9 mouse cellular contexts compared by ENCODE assay signal in genomic region chr17:78937229-78937853, GRCm38 (mm10). TPM values are rescaled to one million over a fixed set of nuclear protein-coding genes. Genes with fewer than 3 reads are reported as not detected.
DNase-seq lines count a peak whose midpoint lies in the region; ATAC-seq and TF ChIP-seq lines count a peak whose summit lies in the region.
"Had no signal": no experiment of that assay in that cellular context is flagged by ENCODE, and none has a peak within 500 bp of the region (broad histone marks: within the 10 kb centered on the region; RNA-seq: fewer than 3 reads in every experiment).

No protein-coding gene starts in this region.

- ATAC-seq in heart, embryonic 13.5 days (ENCODE audit: extremely low read depth, insufficient number of reproducible peaks, low FRiP score, low TSS enrichment): no peak
- peak; percentile 70 for ATAC-seq in Patski
- ATAC-seq in forebrain, postnatal 0 days: peak; percentile 8; the same call in 1 of the 2 replicates
- ATAC-seq in liver, postnatal 0 days: peak; percentile 18; the same call in 1 of the 2 replicates

- intact Hi-C loops in heart, postnatal 14 days (cut with DNase I): loop anchor here (5.0 kb wide), 1 partner anchor 85 kb away; the partner anchor contains the start of gene Prkd3

- H3K4me2 ChIP-seq in heart, embryonic 13.5 days: peak overlapping the region; percentile 81
- peak overlapping the region; percentile 66 for H3K4me2 ChIP-seq in forebrain, postnatal 0 days (ENCODE audit: low read depth)
- peak overlapping the region; percentile 80 for H3K4me2 ChIP-seq in liver, postnatal 0 days (ENCODE audit: low read depth, low read length)

- H3K9ac ChIP-seq in heart, embryonic 13.5 days: peak overlapping the region; percentile 91
- H3K9ac ChIP-seq in forebrain, postnatal 0 days: peak overlapping the region; percentile 76
- H3K9ac ChIP-seq in liver, postnatal 0 days (replicated peaks): peak overlapping the region; percentile 86

- H3K27ac ChIP-seq in heart, embryonic 13.5 days (replicated peaks): no peak overlapping the region
- peak overlapping the region; percentile 73 for H3K27ac ChIP-seq in forebrain, postnatal 0 days (ENCODE audit: low read depth, low read length)
- H3K27ac ChIP-seq in liver, postnatal 0 days (ENCODE audit: low read depth): peak overlapping the region; percentile 41; the same call in 1 of the 2 replicates

- in situ Hi-C loops in Patski (cut with MboI; ENCODE audit: low pct_unique_long_range_greater_than_20kb): no loop called here

- no peak for DNase-seq in heart, postnatal 14 days
- no peak for DNase-seq in Patski (ENCODE audit: low read depth, low spot score)
- DNase-seq in forebrain, postnatal 0 days: no peak
- peak; percentile 18 for DNase-seq in liver, postnatal 0 days
- DNase-seq in natural killer cell, adult 2 months (ENCODE audit: low spot score in 2 of 2): no peak
- DNase-seq in embryo, embryonic 11 days: no peak
- no peak for DNase-seq in adrenal gland, adult (ENCODE audit: inconsistent age in 2 of 2, low spot score in 1 of 2)

- POLR2A ChIA-PET in Patski (lab: Charles Lee): interaction anchor here (1.1 kb wide), 1 partner anchor 9 kb away, joined by 3 read pairs; no protein-coding TSS in a partner anchor

- peaks cover 26% of the 10 kb centered on the region for H3K4me1 ChIP-seq in heart, embryonic 13.5 days
- H3K4me1 ChIP-seq in forebrain, postnatal 0 days (ENCODE audit: insufficient read depth): no peaks in the 10 kb centered on the region
- H3K4me1 ChIP-seq in liver, postnatal 0 days (ENCODE audit: insufficient read depth): peaks cover 14% of the 10 kb centered on the region

- no peak for TF ChIP-seq CTCF in Patski (IDR thresholded peaks at IDR 0.05)
- no peak for TF ChIP-seq CTCF in forebrain, postnatal 0 days (IDR thresholded peaks at IDR 0.05; ENCODE audit: low read depth)
- TF ChIP-seq CTCF in liver, postnatal 0 days (IDR thresholded peaks at IDR 0.05; ENCODE audit: low read depth): no peak

- H3K27me3 ChIP-seq in heart, embryonic 13.5 days (replicated peaks): no peaks in the 10 kb centered on the region
- H3K27me3 ChIP-seq in Patski: no peaks in the 10 kb centered on the region
- H3K27me3 ChIP-seq in forebrain, postnatal 0 days (ENCODE audit: insufficient read depth, low read length): no peaks in the 10 kb centered on the region
- no peaks in the 10 kb centered on the region for H3K27me3 ChIP-seq in liver, postnatal 0 days (ENCODE audit: insufficient read depth, low read length)

- no peak for TF ChIP-seq EP300 in liver, postnatal 0 days (IDR thresholded peaks at IDR 0.05; ENCODE audit: low read depth)

- peaks cover 59% of the 10 kb centered on the region for H3K36me3 ChIP-seq in heart, embryonic 13.5 days
- H3K36me3 ChIP-seq in forebrain, postnatal 0 days (ENCODE audit: insufficient read depth): peaks cover 34% of the 10 kb centered on the region
- H3K36me3 ChIP-seq in liver, postnatal 0 days (replicated peaks; ENCODE audit: insufficient read depth, low read length): peaks cover 40% of the 10 kb centered on the region

- WGBS in heart, embryonic 13.5 days: 7% methylated on average over 26 of the region's 26 CpGs
- 6% methylated on average over 26 of the region's 26 CpGs for WGBS in forebrain, postnatal 0 days
- 10% methylated on average over 26 of the region's 26 CpGs for WGBS in liver, postnatal 0 days (ENCODE audit: insufficient replicate concordance)

- H3K4me3 ChIP-seq in heart, embryonic 13.5 days: peak overlapping the region; percentile 95
- peak overlapping the region; percentile 89 for H3K4me3 ChIP-seq in forebrain, postnatal 0 days (ENCODE audit: low read depth, low read length)
- peak overlapping the region; percentile 88 for H3K4me3 ChIP-seq in liver, postnatal 0 days (ENCODE audit: low read depth, low read length)

- H3K9me3 ChIP-seq in heart, embryonic 13.5 days: no peaks in the 10 kb centered on the region
- H3K9me3 ChIP-seq in forebrain, postnatal 0 days (ENCODE audit: low read length): no peaks in the 10 kb centered on the region
- no peaks in the 10 kb centered on the region for H3K9me3 ChIP-seq in liver, postnatal 0 days (ENCODE audit: low read length)

- CTCF ChIA-PET in Patski (lab: Charles Lee): no interaction called here

RNA-seq across cellular contexts. Expression of gene Ndufaf7, which starts 0.4 kb away (rescaled TPM):
- 57.9 and 66.6 TPM in 2 replicates for polyA plus RNA-seq in heart, embryonic 13.5 days (2015; fragmentation: Nextera tagmentation; extraction: Ambion mirVana)
- total RNA-seq in heart, postnatal 14 days (2021): 10 to 100 TPM; 48.4 to 49.2 TPM
- 49.3 TPM for polyA plus RNA-seq in Patski (2021)
- 32.5 and 32.7 TPM in 2 replicates for total RNA-seq in forebrain, postnatal 0 days (2014; rRNA removed)
- polyA plus RNA-seq in forebrain, postnatal 0 days (2015; fragmentation: Nextera tagmentation; extraction: Ambion mirVana): 49.9 and 66.4 TPM in 2 replicates
- 18.8 and 22.2 TPM in 2 replicates for polyA plus RNA-seq in liver, postnatal 0 days (2015; fragmentation: Nextera tagmentation; extraction: Ambion mirVana)

RNA-seq across cellular contexts. Expression of gene Cebpz, which starts 0.5 kb away (rescaled TPM):
- 28.4 and 33.7 TPM in 2 replicates for polyA plus RNA-seq in heart, embryonic 13.5 days (2015; fragmentation: Nextera tagmentation; extraction: Ambion mirVana)
- 10 to 100 TPM; 18.0 TPM for total RNA-seq in heart, postnatal 14 days (2021)
- 40.3 TPM for polyA plus RNA-seq in Patski (2021)
- total RNA-seq in forebrain, postnatal 0 days (2014; rRNA removed): 31.9 and 32.2 TPM in 2 replicates
- polyA plus RNA-seq in forebrain, postnatal 0 days (2015; fragmentation: Nextera tagmentation; extraction: Ambion mirVana): 49.8 and 50.0 TPM in 2 replicates
- polyA plus RNA-seq in liver, postnatal 0 days (2015; fragmentation: Nextera tagmentation; extraction: Ambion mirVana): 32.1 and 34.6 TPM in 2 replicates

RNA-seq across cellular contexts. Expression of gene Cebpzos, which starts 21.0 kb away (rescaled TPM):
- 81.0 and 89.6 TPM in 2 replicates for polyA plus RNA-seq in heart, embryonic 13.5 days (2015; fragmentation: Nextera tagmentation; extraction: Ambion mirVana)
- 10 to 100 TPM; 46.0 to 47.5 TPM for total RNA-seq in heart, postnatal 14 days (2021)
- 53.3 TPM for polyA plus RNA-seq in Patski (2021)
- total RNA-seq in forebrain, postnatal 0 days (2014; rRNA removed): 40.1 and 44.6 TPM in 2 replicates
- polyA plus RNA-seq in forebrain, postnatal 0 days (2015; fragmentation: Nextera tagmentation; extraction: Ambion mirVana): 127 and 147 TPM in 2 replicates
- 57.0 and 59.5 TPM in 2 replicates for polyA plus RNA-seq in liver, postnatal 0 days (2015; fragmentation: Nextera tagmentation; extraction: Ambion mirVana)

RNA-seq across cellular contexts. Expression of gene Sult6b1, which starts 30.5 kb away (rescaled TPM):
- polyA plus RNA-seq in heart, embryonic 13.5 days (2015; fragmentation: Nextera tagmentation; extraction: Ambion mirVana): 0.20 and 0.25 TPM in 2 replicates
- not detected for total RNA-seq in heart, postnatal 14 days (2021)
- polyA plus RNA-seq in Patski (2021): 0.87 TPM
- total RNA-seq in forebrain, postnatal 0 days (2014; rRNA removed): not detected in 2 replicates
- not detected in 2 replicates for polyA plus RNA-seq in forebrain, postnatal 0 days (2015; fragmentation: Nextera tagmentation; extraction: Ambion mirVana)
- polyA plus RNA-seq in liver, postnatal 0 days (2015; fragmentation: Nextera tagmentation; extraction: Ambion mirVana): 0.07 and 0.08 TPM in 2 replicates
- total RNA-seq: left cerebral cortex, postnatal 14 days had no signal

RNA-seq across cellular contexts. Expression of gene Eif2ak2, which starts 55.0 kb away (rescaled TPM):
- 11.0 and 12.7 TPM in 2 replicates for polyA plus RNA-seq in heart, embryonic 13.5 days (2015; fragmentation: Nextera tagmentation; extraction: Ambion mirVana)
- total RNA-seq in heart, postnatal 14 days (2021): 10 to 100 TPM in 1 of 2 experiments, 1 to 10 TPM in 1; 8.7 to 10.4 TPM
- polyA plus RNA-seq in Patski (2021): 23.1 TPM
- 2.8 and 5.4 TPM in 2 replicates for total RNA-seq in forebrain, postnatal 0 days (2014; rRNA removed)
- polyA plus RNA-seq in forebrain, postnatal 0 days (2015; fragmentation: Nextera tagmentation; extraction: Ambion mirVana): 1.7 and 3.6 TPM in 2 replicates
- 7.4 and 8.4 TPM in 2 replicates for polyA plus RNA-seq in liver, postnatal 0 days (2015; fragmentation: Nextera tagmentation; extraction: Ambion mirVana)
